Mouse (Mus musculus) embryonic facial prominence, embryonic 15.5 days (tissue): Measurements from ENCODE around the gene Crebbp. TPM values are rescaled to one million over a fixed set of nuclear protein-coding genes. Genes with fewer than 3 reads are reported as not detected.

ENCODE experiments used
- ATAC-seq: fragments of 200-750 bp; cut with Nextera tagmentation; 2 replicates; pipeline ENCODE4 v1.8.0; 2017; ENCODE audit warnings: low read depth, moderate TSS enrichment; ENCODE audit not compliant: insufficient number of reproducible peaks, low FRiP score, low TSS enrichment
- H3K27ac ChIP-seq: fragments of 300-500 bp; sonication (generic); replicated peaks from 2 replicates; pipeline ENCODE4 v1.5.1; 2015; ENCODE audit warnings: mild to moderate bottlenecking, inconsistent platforms
- H3K27me3 ChIP-seq: fragments of 300-500 bp; sonication (generic); 2 replicates; pipeline ENCODE4 v1.6.1; 2015; ENCODE audit warnings: inconsistent platforms
- H3K36me3 ChIP-seq: fragments of 300-500 bp; sonication (generic); 2 replicates; pipeline ENCODE4 v1.6.1; 2015; ENCODE audit warnings: mild to moderate bottlenecking, inconsistent platforms
- H3K4me1 ChIP-seq: fragments of 300-500 bp; sonication (generic); 2 replicates; pipeline ENCODE4 v1.6.1; 2015; ENCODE audit warnings: inconsistent platforms
- H3K4me2 ChIP-seq: fragments of 300-500 bp; sonication (generic); replicated peaks from 2 replicates; pipeline ENCODE4 v1.6.1; 2015; ENCODE audit warnings: mild to moderate bottlenecking, inconsistent platforms
- H3K4me3 ChIP-seq: fragments of 300-500 bp; sonication (generic); replicated peaks from 2 replicates; pipeline ENCODE4 v1.5.1; 2015; ENCODE audit warnings: mild to moderate bottlenecking, inconsistent platforms
- H3K9ac ChIP-seq: fragments of 300-500 bp; sonication (generic); 2 replicates; pipeline ENCODE4 v1.6.1; 2015; ENCODE audit warnings: inconsistent platforms
- H3K9me3 ChIP-seq: fragments of 300-500 bp; sonication (generic); replicated peaks from 2 replicates; pipeline ENCODE4 v1.6.1; 2016; ENCODE audit warnings: inconsistent platforms
- WGBS: fragments of 180-500 bp; shearing (Covaris S2); methylation state at CpG from one replicate; pipeline ENCODE4 v1.1.7; 2015; 5-methylcytosine and 5-hydroxymethylcytosine counted together
- polyA plus RNA-seq: library from polyadenylated mRNA; unstranded; fragments of >200 nt; fragmentation: Nextera tagmentation; extraction: Ambion mirVana; gene quantifications from 2 replicates; pipeline ENCODE4 v1.2.1, GENCODE M21; 2015

Gene Crebbp
- polyA plus RNA-seq, 1 experiment from 2014 or later: 36.1 TPM

DNA sequence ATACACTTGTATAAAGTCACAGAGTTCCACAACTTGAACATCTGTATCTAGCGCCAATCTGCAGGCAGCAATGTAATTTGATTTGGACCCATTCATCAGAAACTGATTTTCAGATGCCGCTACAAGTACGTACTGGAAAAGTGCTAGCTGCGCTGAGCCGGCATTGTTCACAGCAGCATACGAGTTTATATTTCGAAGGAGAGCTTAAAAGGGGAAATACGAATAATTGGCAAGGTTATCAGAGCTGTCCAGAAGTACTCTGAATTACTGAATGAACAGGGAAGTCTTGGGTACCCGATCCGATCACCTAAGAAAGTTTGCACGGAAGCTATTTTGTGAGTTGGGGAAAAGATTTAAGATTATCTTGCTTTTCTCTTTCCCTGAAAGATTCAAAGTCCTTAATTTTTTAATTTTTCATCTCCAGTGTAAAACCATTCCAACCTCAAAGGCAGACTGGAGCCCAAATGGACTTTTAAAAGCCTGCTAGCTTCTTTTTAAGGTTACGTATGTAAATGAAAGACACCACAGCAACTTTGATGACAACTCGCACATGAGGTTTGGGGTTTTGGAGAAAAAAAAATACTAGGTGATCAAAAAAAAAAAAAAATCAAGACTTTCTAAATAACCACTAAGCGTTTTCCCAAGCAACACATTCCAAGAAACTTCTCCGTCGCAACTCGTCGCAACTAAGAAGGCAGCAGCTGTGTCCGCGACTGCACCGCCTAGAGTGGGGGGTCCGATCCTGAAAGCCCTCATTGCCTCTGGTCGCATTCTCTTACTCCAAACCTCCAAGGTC, 1.4 kb downstream of the Crebbp start:
- Histone ChIP-seq H3K36me3 (0 out of 2 replicates have a peak, but pooled peaks cover 3% of the 10 kb centered on the region), H3K4me1 (peaks cover 17% of the 10 kb centered on the region), H3K9me3 (no peaks in the 10 kb centered on the region), H3K9ac (peak overlapping the region; percentile 97), H3K27me3 (no peaks in the 10 kb centered on the region; the same call in 1 of the 2 replicates), H3K4me2 (peak overlapping the region; percentile 51), H3K27ac (peak overlapping the region; percentile 99), H3K4me3 (peak overlapping the region; percentile 88)
- WGBS: 2% methylated on average over 23 of the region's 23 CpGs
- no peak for ATAC-seq

GRCm38 (mm10) chr16:4210290-4210689, 3.5 kb downstream of the Crebbp start:
- H3K4me1 ChIP-seq: peaks cover 21% of the 10 kb centered on the region
- no peak overlapping the region for H3K27ac ChIP-seq
- no peaks in the 10 kb centered on the region for H3K9me3 ChIP-seq
- H3K4me3 ChIP-seq: no peak overlapping the region
- H3K4me2 ChIP-seq: 0 out of 2 replicates have a peak overlapping the region, but pooled peaks have one; percentile 4
- no peaks in the 10 kb centered on the region; the same call in 1 of the 2 replicates for H3K27me3 ChIP-seq
- H3K9ac ChIP-seq: no peak overlapping the region
- H3K36me3 ChIP-seq: 0 out of 2 replicates have a peak, but pooled peaks cover 3% of the 10 kb centered on the region
- 76% methylated on average over 1 of the region's 1 CpGs for whole genome bisulfite sequencing
- ATAC-seq: no peak

DNA sequence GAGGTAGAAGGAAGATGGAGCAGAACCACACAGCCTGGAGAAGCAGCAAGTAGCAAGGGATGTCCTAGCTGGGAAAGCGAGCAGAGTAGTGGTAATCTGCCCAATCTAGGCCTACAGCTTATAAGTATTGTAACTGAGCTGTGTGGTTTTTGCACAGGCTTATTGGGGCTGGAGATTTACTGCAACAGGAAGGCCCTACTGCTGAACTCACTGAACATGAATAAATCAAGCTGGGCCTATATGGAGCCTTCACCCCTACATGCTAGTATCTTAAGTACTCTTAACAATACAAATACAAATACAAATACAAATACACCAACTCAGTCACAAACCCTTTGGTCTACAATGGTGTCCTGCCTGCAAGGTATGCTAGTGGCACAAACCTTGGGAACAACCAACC, 10.2 kb downstream of the Crebbp start:
- no peak overlapping the region for H3K27ac ChIP-seq
- WGBS: 100% methylated on average over 1 of the region's 1 CpGs
- H3K4me3 ChIP-seq: no peak overlapping the region
- no peak for ATAC-seq
- H3K4me2 ChIP-seq: no peak overlapping the region
- no peaks in the 10 kb centered on the region for H3K9me3 ChIP-seq
- H3K36me3 ChIP-seq: no peaks in the 10 kb centered on the region; the same call in 1 of the 2 replicates
- H3K9ac ChIP-seq: no peak overlapping the region
- H3K27me3 ChIP-seq: no peaks in the 10 kb centered on the region
- H3K4me1 ChIP-seq: 0 out of 2 replicates have a peak, but pooled peaks cover 4% of the 10 kb centered on the region

GRCm38 (mm10) chr16:4199995-4200394, 13.8 kb downstream of the Crebbp start:
- Histone ChIP-seq H3K36me3 (no peaks in the 10 kb centered on the region; the same call in 1 of the 2 replicates), H3K9ac (no peak overlapping the region), H3K4me1 (no peaks in the 10 kb centered on the region), H3K4me3 (no peak overlapping the region), H3K4me2 (no peak overlapping the region), H3K27ac (no peak overlapping the region), H3K27me3 (no peaks in the 10 kb centered on the region), H3K9me3 (no peaks in the 10 kb centered on the region)
- no peak for ATAC-seq
- WGBS: 50% methylated on average over 1 of the region's 1 CpGs

DNA sequence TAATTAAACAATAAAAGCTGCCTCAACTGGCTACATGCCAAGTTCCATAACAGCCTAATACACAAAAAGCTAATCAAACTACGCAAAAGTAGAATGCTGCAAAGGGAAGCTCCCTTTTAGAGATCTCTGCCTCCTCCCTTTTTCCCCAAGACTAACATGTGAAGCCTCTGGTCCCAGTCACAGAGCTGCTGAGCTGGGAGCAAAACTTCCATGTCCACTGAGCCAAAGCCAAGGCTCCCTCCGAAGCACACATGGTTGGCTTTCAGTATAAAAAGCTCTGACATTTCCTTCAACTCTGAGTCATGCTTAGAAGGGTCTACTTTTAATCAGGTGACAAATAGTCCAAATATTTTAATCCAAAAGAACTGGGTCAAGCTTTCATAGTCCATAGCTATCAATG, 14.2 kb downstream of the Crebbp start:
- H3K4me2 ChIP-seq: no peak overlapping the region
- no peak overlapping the region for H3K9ac ChIP-seq
- H3K27me3 ChIP-seq: no peaks in the 10 kb centered on the region
- no peaks in the 10 kb centered on the region for H3K36me3 ChIP-seq
- H3K4me3 ChIP-seq: no peak overlapping the region
- no peaks in the 10 kb centered on the region for H3K4me1 ChIP-seq
- H3K9me3 ChIP-seq: no peaks in the 10 kb centered on the region
- WGBS: 64% methylated on average over 2 of the region's 2 CpGs
- no peak for ATAC-seq
- H3K27ac ChIP-seq: no peak overlapping the region

DNA sequence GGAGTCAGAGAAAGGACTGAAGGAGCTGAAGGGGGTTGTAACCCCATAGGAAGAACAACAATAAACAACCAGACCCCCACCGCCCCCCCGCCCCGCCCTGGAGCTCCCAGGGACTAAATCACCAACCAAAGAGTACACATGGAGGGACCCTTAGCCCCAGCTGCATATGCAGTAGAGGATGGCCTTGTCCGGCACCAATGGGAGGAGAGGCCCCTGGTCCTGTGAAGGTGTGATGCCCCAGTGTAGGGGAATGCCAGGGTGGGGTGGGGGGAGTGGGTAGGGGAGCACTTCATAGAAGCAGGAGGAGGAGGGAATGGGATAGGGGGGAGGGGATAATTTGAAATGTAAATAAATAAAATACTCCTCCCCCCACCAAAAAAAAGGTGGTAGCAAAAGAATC, 15.8 kb downstream of the Crebbp start:
- Histone ChIP-seq H3K4me3 (no peak overlapping the region), H3K4me2 (no peak overlapping the region), H3K27me3 (no peaks in the 10 kb centered on the region), H3K27ac (no peak overlapping the region), H3K4me1 (no peaks in the 10 kb centered on the region), H3K9me3 (no peaks in the 10 kb centered on the region), H3K36me3 (no peaks in the 10 kb centered on the region), H3K9ac (no peak overlapping the region)
- WGBS: 91% methylated on average over 4 of the region's 4 CpGs
- no peak for ATAC-seq

GRCm38 (mm10) chr16:4190166-4190565, 23.6 kb downstream of the Crebbp start:
- no peak overlapping the region for H3K9ac ChIP-seq
- H3K27me3 ChIP-seq: no peaks in the 10 kb centered on the region
- no peaks in the 10 kb centered on the region for H3K36me3 ChIP-seq
- no peaks in the 10 kb centered on the region for H3K4me1 ChIP-seq
- H3K4me2 ChIP-seq: no peak overlapping the region
- no peak overlapping the region for H3K27ac ChIP-seq
- H3K9me3 ChIP-seq: no peaks in the 10 kb centered on the region
- ATAC-seq: no peak
- WGBS: 66% methylated on average over 1 of the region's 1 CpGs
- H3K4me3 ChIP-seq: no peak overlapping the region

GRCm38 (mm10) chr16:4175134-4175533, 38.7 kb downstream of the Crebbp start:
- H3K27me3 ChIP-seq: no peaks in the 10 kb centered on the region
- H3K36me3 ChIP-seq: peaks cover 28% of the 10 kb centered on the region
- H3K4me2 ChIP-seq: no peak overlapping the region
- no peak for ATAC-seq
- H3K9ac ChIP-seq: no peak overlapping the region
- no peaks in the 10 kb centered on the region for H3K9me3 ChIP-seq
- 98% methylated on average over 3 of the region's 3 CpGs for WGBS
- H3K27ac ChIP-seq: no peak overlapping the region
- H3K4me3 ChIP-seq: no peak overlapping the region
- H3K4me1 ChIP-seq: no peaks in the 10 kb centered on the region

DNA sequence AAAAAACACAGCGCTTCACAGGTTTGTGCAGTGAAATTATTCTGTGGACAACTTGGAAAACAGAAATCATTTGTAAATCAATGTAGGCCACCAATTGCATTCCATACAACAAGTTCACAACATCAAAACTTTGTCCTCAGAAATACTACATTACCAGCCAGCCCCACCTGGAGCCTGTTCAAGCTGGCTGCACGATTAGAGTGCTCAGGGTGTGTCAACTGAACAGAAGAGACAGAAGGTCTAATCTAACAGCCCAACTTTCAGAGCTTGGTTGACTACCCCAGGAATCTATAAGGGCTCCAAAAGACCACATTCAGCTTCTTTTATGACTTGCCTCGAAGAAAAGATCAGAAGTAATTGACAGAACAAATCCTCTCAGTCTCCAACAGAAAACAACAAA, 44.3 kb downstream of the Crebbp start:
- peaks cover 21% of the 10 kb centered on the region for H3K36me3 ChIP-seq
- H3K27me3 ChIP-seq: no peaks in the 10 kb centered on the region
- no peak overlapping the region for H3K4me3 ChIP-seq
- no peak overlapping the region for H3K9ac ChIP-seq
- no peak for ATAC-seq
- no peak overlapping the region for H3K27ac ChIP-seq
- no peaks in the 10 kb centered on the region for H3K9me3 ChIP-seq
- H3K4me2 ChIP-seq: no peak overlapping the region
- no peaks in the 10 kb centered on the region for H3K4me1 ChIP-seq
- WGBS: 76% methylated on average over 3 of the region's 3 CpGs

DNA sequence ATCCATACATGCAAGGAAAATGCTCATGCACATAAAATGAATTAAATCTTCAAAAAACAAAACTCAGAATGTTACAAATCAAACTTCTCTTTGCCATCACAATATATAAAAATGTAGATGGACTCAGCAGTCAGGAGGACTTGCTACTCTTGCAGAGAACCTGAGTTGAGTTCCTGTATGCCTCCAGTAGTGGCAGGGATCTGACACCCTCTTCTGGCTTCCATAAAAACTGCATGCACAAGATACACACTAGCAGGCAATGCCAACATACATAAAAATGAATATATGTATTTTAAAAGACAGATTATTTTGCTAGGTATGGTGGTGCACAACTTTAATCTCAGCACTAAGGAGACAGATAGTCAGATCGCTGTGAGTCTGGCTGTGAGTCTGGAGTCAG, 45.3 kb downstream of the Crebbp start:
- Histone ChIP-seq H3K9me3 (no peaks in the 10 kb centered on the region), H3K4me3 (no peak overlapping the region), H3K27me3 (no peaks in the 10 kb centered on the region), H3K4me2 (no peak overlapping the region), H3K9ac (no peak overlapping the region), H3K4me1 (no peaks in the 10 kb centered on the region), H3K27ac (no peak overlapping the region), H3K36me3 (peaks cover 21% of the 10 kb centered on the region)
- no peak for ATAC-seq
- 91% methylated on average over 1 of the region's 1 CpGs for WGBS

DNA sequence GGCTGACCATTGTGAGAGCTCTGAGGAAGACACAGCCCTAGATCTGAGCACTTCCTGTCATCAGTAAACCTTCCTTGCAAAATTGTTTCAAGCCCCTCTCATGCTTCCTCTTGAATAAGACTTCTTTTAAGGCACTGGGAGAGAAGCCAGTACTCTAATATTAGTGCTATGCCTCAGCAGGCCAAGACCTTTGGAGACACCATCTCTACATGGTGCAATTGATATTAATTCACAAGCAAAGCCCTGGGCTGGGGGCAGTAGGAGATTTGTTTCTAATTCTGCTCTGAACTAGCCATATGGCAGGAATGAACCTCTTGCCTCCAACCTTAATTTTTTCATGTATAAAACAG, 52.9 kb downstream of the Crebbp start:
- H3K4me1 ChIP-seq: peaks cover 12% of the 10 kb centered on the region
- no peak overlapping the region for H3K9ac ChIP-seq
- no peak overlapping the region for H3K4me3 ChIP-seq
- no peaks in the 10 kb centered on the region for H3K9me3 ChIP-seq
- ATAC-seq: no peak
- H3K27me3 ChIP-seq: no peaks in the 10 kb centered on the region
- H3K36me3 ChIP-seq: no peaks in the 10 kb centered on the region
- no peak overlapping the region for H3K4me2 ChIP-seq
- peak overlapping the region; percentile 31 for H3K27ac ChIP-seq
